ENCODE assay signal across 8 mouse cellular contexts in the genomic region with DNA sequence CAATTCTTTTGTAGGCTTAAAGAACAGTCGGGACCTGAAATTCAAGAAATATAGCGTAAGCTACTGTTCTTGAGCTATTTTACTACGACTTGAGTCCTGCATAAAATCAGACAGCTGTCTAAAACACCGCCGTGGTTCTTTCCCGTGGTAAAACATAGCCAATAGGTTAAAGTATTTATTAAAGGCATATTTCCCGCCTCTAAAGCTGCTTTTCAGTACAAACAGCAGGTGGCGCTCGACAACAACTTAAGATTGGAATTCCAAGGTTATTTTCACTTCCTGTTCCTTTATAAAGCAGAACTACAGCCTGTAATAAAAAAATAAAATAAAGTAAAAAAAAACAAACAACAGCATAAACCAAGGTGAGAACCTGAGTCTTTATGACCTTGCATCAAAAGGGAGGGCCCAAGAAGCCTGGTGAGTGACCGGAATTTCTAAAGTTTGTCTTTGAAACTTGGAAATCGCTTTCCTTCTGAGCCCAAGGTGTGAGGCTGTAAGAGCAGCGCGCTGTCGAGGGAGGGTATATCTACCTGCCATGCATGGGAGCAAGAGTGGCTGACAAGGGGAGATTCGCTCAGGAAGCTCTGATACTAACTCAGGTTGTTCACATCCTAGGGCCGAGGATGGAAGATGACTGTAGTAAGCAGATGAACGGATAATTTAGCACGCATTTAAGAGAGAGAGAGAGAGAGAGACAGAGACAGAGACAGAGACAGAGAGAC. TPM values are rescaled to one million over a fixed set of nuclear protein-coding genes. Genes with fewer than 3 reads are reported as not detected.
A peak's percentile ranks its signal among the peaks of the same experiment; 100 is the strongest.
DNase-seq lines count a peak whose midpoint lies in the region; ATAC-seq and TF ChIP-seq lines count a peak whose summit lies in the region.

No protein-coding gene starts in this region.

- ATAC-seq in limb, embryonic 12.5 days (ENCODE audit: insufficient number of reproducible peaks, insufficient read depth, low FRiP score, low TSS enrichment, low read depth) = no peak
- no peak for ATAC-seq in midbrain, postnatal 0 days (ENCODE audit: low FRiP score)

- no peaks in the 10 kb centered on the region for H3K9me3 ChIP-seq in embryonic facial prominence, embryonic 10.5 days
- no peaks in the 10 kb centered on the region for H3K9me3 ChIP-seq in limb, embryonic 12.5 days
- H3K9me3 ChIP-seq in midbrain, postnatal 0 days (ENCODE audit: low read length) = no peaks in the 10 kb centered on the region

- H3K27ac ChIP-seq in embryonic facial prominence, embryonic 10.5 days (replicated peaks) = no peak overlapping the region
- no peak overlapping the region for H3K27ac ChIP-seq in limb, embryonic 12.5 days
- H3K27ac ChIP-seq in midbrain, postnatal 0 days (ENCODE audit: low read depth, low read length) = no peak overlapping the region

- peak; percentile 53 to 54 for DNase-seq in urinary bladder, adult 18-20 months (ENCODE audit: low spot score in 2 of 2)
- DNase-seq in urinary bladder, adult 2 months (ENCODE audit: low spot score) = no peak
- peak; percentile 74 for DNase-seq in embryonic facial prominence, embryonic 10.5 days (ENCODE audit: low spot score)
- DNase-seq in heart, adult 9 months (ENCODE audit: low spot score in 2 of 2) = peak; percentile 25 to 72
- peak; percentile 65 to 78 for DNase-seq in kidney, adult 8-10 months
- DNase-seq in midbrain, postnatal 0 days (ENCODE audit: low spot score) = peak; percentile 93
- peak; percentile 59 to 86 for DNase-seq in spleen, postnatal 4 days (ENCODE audit: low spot score in 2 of 2)

- H3K9ac ChIP-seq in limb, embryonic 12.5 days (replicated peaks) = no peak overlapping the region
- H3K9ac ChIP-seq in midbrain, postnatal 0 days (replicated peaks; ENCODE audit: low read length, poor library complexity, severe bottlenecking) = no peak overlapping the region

- H3K4me1 ChIP-seq in embryonic facial prominence, embryonic 10.5 days = peaks cover 5% of the 10 kb centered on the region; the same call in 1 of the 2 replicates
- no peaks in the 10 kb centered on the region for H3K4me1 ChIP-seq in limb, embryonic 12.5 days (replicated peaks)
- no peaks in the 10 kb centered on the region for H3K4me1 ChIP-seq in midbrain, postnatal 0 days (ENCODE audit: insufficient read depth, low read length)

- 38% methylated on average over 18 of the region's 18 CpGs for WGBS in embryonic facial prominence, embryonic 10.5 days
- 32% methylated on average over 18 of the region's 18 CpGs for WGBS in limb, embryonic 12.5 days
- WGBS in midbrain, postnatal 0 days = 30% methylated on average over 18 of the region's 18 CpGs

- H3K4me3 ChIP-seq in embryonic facial prominence, embryonic 10.5 days = no peak overlapping the region
- H3K4me3 ChIP-seq in limb, embryonic 12.5 days (replicated peaks) = no peak overlapping the region
- no peak overlapping the region for H3K4me3 ChIP-seq in midbrain, postnatal 0 days (ENCODE audit: low read depth, low read length)

- H3K36me3 ChIP-seq in embryonic facial prominence, embryonic 10.5 days (replicated peaks) = no peaks in the 10 kb centered on the region
- H3K36me3 ChIP-seq in limb, embryonic 12.5 days = no peaks in the 10 kb centered on the region
- H3K36me3 ChIP-seq in midbrain, postnatal 0 days (ENCODE audit: insufficient read depth, low read length) = no peaks in the 10 kb centered on the region

- TF ChIP-seq CTCF in midbrain, postnatal 0 days (IDR thresholded peaks at IDR 0.05) = peak; percentile 87

- H3K4me2 ChIP-seq in limb, embryonic 12.5 days = peak overlapping the region; percentile 15; the same call in 1 of the 2 replicates
- peak overlapping the region; percentile 26 for H3K4me2 ChIP-seq in midbrain, postnatal 0 days (ENCODE audit: low read depth, low read length, poor library complexity, severe bottlenecking)

- 0 out of 2 replicates have a peak, but pooled peaks cover 5% of the 10 kb centered on the region for H3K27me3 ChIP-seq in embryonic facial prominence, embryonic 10.5 days (replicated peaks; ENCODE audit: low read depth, poor library complexity, severe bottlenecking)
- H3K27me3 ChIP-seq in limb, embryonic 12.5 days = peaks cover 9% of the 10 kb centered on the region
- peaks cover 3% of the 10 kb centered on the region; the same call in 1 of the 2 replicates for H3K27me3 ChIP-seq in midbrain, postnatal 0 days (ENCODE audit: insufficient read depth, low read length)

RNA-seq across cellular contexts. Expression of a gene that starts 26.4 kb away (rescaled TPM):
- polyA plus RNA-seq in urinary bladder, adult 2 months (2012; rRNA removed) = 0.12 and 0.15 TPM in 2 replicates
- polyA plus RNA-seq in embryonic facial prominence, embryonic 10.5 days (2016; fragmentation: Nextera tagmentation; extraction: Ambion mirVana) = 0.45 and 1.1 TPM in 2 replicates
- 3.9 and 4.4 TPM in 2 replicates for polyA plus RNA-seq in limb, embryonic 12.5 days (2016; fragmentation: Nextera tagmentation; extraction: Ambion mirVana)
- total RNA-seq in midbrain, postnatal 0 days (2014; rRNA removed) = 11.2 and 16.3 TPM in 2 replicates
- 35.2 and 37.7 TPM in 2 replicates for polyA plus RNA-seq in midbrain, postnatal 0 days (2015; fragmentation: Nextera tagmentation; extraction: Ambion mirVana)

RNA-seq across cellular contexts. Expression of a gene that starts 58.3 kb away (rescaled TPM):
- polyA plus RNA-seq in urinary bladder, adult 2 months (2012; rRNA removed) = 19.3 and 22.2 TPM in 2 replicates
- 72.8 and 76.0 TPM in 2 replicates for polyA plus RNA-seq in embryonic facial prominence, embryonic 10.5 days (2016; fragmentation: Nextera tagmentation; extraction: Ambion mirVana)
- polyA plus RNA-seq in limb, embryonic 12.5 days (2016; fragmentation: Nextera tagmentation; extraction: Ambion mirVana) = 79.7 and 87.7 TPM in 2 replicates
- total RNA-seq in midbrain, postnatal 0 days (2014; rRNA removed) = 18.0 and 21.0 TPM in 2 replicates
- 14.4 and 14.6 TPM in 2 replicates for polyA plus RNA-seq in midbrain, postnatal 0 days (2015; fragmentation: Nextera tagmentation; extraction: Ambion mirVana)
